Mouse (Mus musculus): ENCODE measurements around the gene Gapdh.
"Not testable (repeated sequence)": the region's sequence is repeated elsewhere in the genome, so short reads cannot be mapped to it uniquely, and the experiment has no call there.

- not testable (repeated sequence) for TF ChIP-seq POLR2A (IDR thresholded peaks at IDR 0.05; ENCODE audit: low read depth, low read length); CTCF (IDR thresholded peaks at IDR 0.05; ENCODE audit: extremely low read depth, insufficient read length, insufficient replicate concordance, low read depth, low read length)
Observed at GRCm38 (mm10) chr6:125162615-125163305, 3.5 kb downstream of the Gapdh start.

Measured in small intestine, adult 2 months (tissue).